Mouse (Mus musculus): ENCODE data around the gene Dimt1. TPM values are rescaled to one million over a fixed set of nuclear protein-coding genes. Genes with fewer than 3 reads are reported as not detected.
"Not testable (repeated sequence)": the region's sequence is repeated elsewhere in the genome, so short reads cannot be mapped to it uniquely, and the experiment has no call there.

Dimt1 gene
- polyA plus RNA-seq (2012; rRNA removed) (36.8 and 43.5 TPM in 2 replicates), polyA plus RNA-seq (2014; fragmentation: Nextera tagmentation; extraction: Ambion mirVana) (50.5 and 54.4 TPM in 2 replicates)

GRCm38 (mm10) chr13:106946594-106947540 lies at the start of gene Dimt1:
Gene Dimt1 (plus strand): TSS chr13:106947127.
- peak; percentile 99 for ATAC-seq (ENCODE audit: low FRiP score, low read depth)
- H3K27ac ChIP-seq (replicated peaks; ENCODE audit: low read depth, low read length) = peak within 1 kb of the TSS; percentile 84

GRCm38 (mm10) chr13:106904637-106905036 lies 42.3 kb upstream of the Dimt1 start:
- no peak for TF ChIP-seq POLR2A (IDR thresholded peaks at IDR 0.05; ENCODE audit: borderline replicate concordance, extremely low read depth, insufficient read depth, insufficient read length)
- no peak overlapping the region for H3K27ac ChIP-seq (replicated peaks; ENCODE audit: low read depth, low read length)
- H3K4me1 ChIP-seq (ENCODE audit: control insufficient read depth, insufficient read depth, low read length) = no peaks in the 10 kb centered on the region
- no peaks in the 10 kb centered on the region for H3K27me3 ChIP-seq (ENCODE audit: control insufficient read depth, insufficient read depth, low read length)
- H3K4me2 ChIP-seq (replicated peaks; ENCODE audit: low read depth, low read length, severe bottlenecking) = no peak overlapping the region
- no peak for DNase-seq (ENCODE audit: low spot score)
- no peak overlapping the region for H3K9ac ChIP-seq (ENCODE audit: low read depth, low read length, severe bottlenecking)
- H3K9me3 ChIP-seq (ENCODE audit: control insufficient read depth, low read length) = no peaks in the 10 kb centered on the region
- no peak for ATAC-seq (ENCODE audit: low FRiP score, low read depth)
- H3K36me3 ChIP-seq (ENCODE audit: control insufficient read depth, insufficient read depth, low read length) = peaks cover 45% of the 10 kb centered on the region
- WGBS = 71% methylated on average over 3 of the region's 3 CpGs
- no peak overlapping the region for H3K4me3 ChIP-seq (replicated peaks; ENCODE audit: low read length)

More at GRCm38 (mm10) chr13:106946594-106947540, at the start of gene Dimt1:
- Histone ChIP-seq H3K4me3 (replicated peaks; ENCODE audit: low read length) (peak within 1 kb of the TSS; percentile 88), H3K27me3 (ENCODE audit: control insufficient read depth, insufficient read depth, low read length) (no peaks in the 10 kb centered on the region), H3K9me3 (ENCODE audit: control insufficient read depth, low read length) (no peaks in the 10 kb centered on the region), H3K36me3 (ENCODE audit: control insufficient read depth, insufficient read depth, low read length) (peaks cover 25% of the 10 kb centered on the region), H3K9ac (ENCODE audit: low read depth, low read length, severe bottlenecking) (peak within 1 kb of the TSS; percentile 89), H3K4me1 (ENCODE audit: control insufficient read depth, insufficient read depth, low read length) (peaks cover 5% of the 10 kb centered on the region), H3K4me2 (replicated peaks; ENCODE audit: low read depth, low read length, severe bottlenecking) (peak within 1 kb of the TSS; percentile 45)
- TF ChIP-seq POLR2A (IDR thresholded peaks at IDR 0.05; ENCODE audit: borderline replicate concordance, extremely low read depth, insufficient read depth, insufficient read length) = 0 out of 2 replicates have a peak, but pooled peaks have one; percentile 51
- 1% methylated on average over 66 of the region's 68 CpGs for WGBS
- peak; percentile 96 for DNase-seq (ENCODE audit: low spot score)

- H3K9me3 ChIP-seq (ENCODE audit: control insufficient read depth, low read length); DNase-seq (ENCODE audit: low spot score); H3K9ac ChIP-seq (ENCODE audit: low read depth, low read length, severe bottlenecking); H3K4me3 ChIP-seq (replicated peaks; ENCODE audit: low read length); H3K4me1 ChIP-seq (ENCODE audit: control insufficient read depth, insufficient read depth, low read length); H3K27ac ChIP-seq (replicated peaks; ENCODE audit: low read depth, low read length); ATAC-seq (ENCODE audit: low FRiP score, low read depth); H3K4me2 ChIP-seq (replicated peaks; ENCODE audit: low read depth, low read length, severe bottlenecking); H3K27me3 ChIP-seq (ENCODE audit: control insufficient read depth, insufficient read depth, low read length): not testable (repeated sequence)
- WGBS = 83% methylated on average over 6 of the region's 6 CpGs
- peaks cover 45% of the 10 kb centered on the region for H3K36me3 ChIP-seq (ENCODE audit: control insufficient read depth, insufficient read depth, low read length)
Measured at GRCm38 (mm10) chr13:106905154-106905553, 41.8 kb upstream of the Dimt1 start.

GRCm38 (mm10) chr13:106907273-106907672 lies 39.7 kb upstream of the Dimt1 start:
- Histone ChIP-seq H3K4me2 (replicated peaks; ENCODE audit: low read depth, low read length, severe bottlenecking) (no peak overlapping the region), H3K9ac (ENCODE audit: low read depth, low read length, severe bottlenecking) (no peak overlapping the region), H3K27me3 (ENCODE audit: control insufficient read depth, insufficient read depth, low read length) (no peaks in the 10 kb centered on the region), H3K4me1 (ENCODE audit: control insufficient read depth, insufficient read depth, low read length) (no peaks in the 10 kb centered on the region), H3K27ac (replicated peaks; ENCODE audit: low read depth, low read length) (no peak overlapping the region), H3K36me3 (ENCODE audit: control insufficient read depth, insufficient read depth, low read length) (peaks cover 43% of the 10 kb centered on the region), H3K9me3 (ENCODE audit: control insufficient read depth, low read length) (no peaks in the 10 kb centered on the region), H3K4me3 (replicated peaks; ENCODE audit: low read length) (no peak overlapping the region)
- no peak for TF ChIP-seq POLR2A (IDR thresholded peaks at IDR 0.05; ENCODE audit: borderline replicate concordance, extremely low read depth, insufficient read depth, insufficient read length)
- DNase-seq (ENCODE audit: low spot score) (no peak), ATAC-seq (ENCODE audit: low FRiP score, low read depth) (no peak)
- 100% methylated on average over 4 of the region's 4 CpGs for WGBS

GRCm38 (mm10) chr13:106910096-106910495 lies 36.8 kb upstream of the Dimt1 start:
- no peak overlapping the region for H3K27ac ChIP-seq (replicated peaks; ENCODE audit: low read depth, low read length)
- no peak overlapping the region for H3K9ac ChIP-seq (ENCODE audit: low read depth, low read length, severe bottlenecking)
- no peak overlapping the region for H3K4me2 ChIP-seq (replicated peaks; ENCODE audit: low read depth, low read length, severe bottlenecking)
- H3K4me1 ChIP-seq (ENCODE audit: control insufficient read depth, insufficient read depth, low read length) = no peaks in the 10 kb centered on the region
- H3K27me3 ChIP-seq (ENCODE audit: control insufficient read depth, insufficient read depth, low read length) = no peaks in the 10 kb centered on the region
- H3K36me3 ChIP-seq (ENCODE audit: control insufficient read depth, insufficient read depth, low read length) = peaks cover 43% of the 10 kb centered on the region
- DNase-seq (ENCODE audit: low spot score) (no peak), ATAC-seq (ENCODE audit: low FRiP score, low read depth) (no peak)
- no peak overlapping the region for H3K4me3 ChIP-seq (replicated peaks; ENCODE audit: low read length)
- WGBS = 96% methylated on average over 10 of the region's 10 CpGs
- H3K9me3 ChIP-seq (ENCODE audit: control insufficient read depth, low read length) = no peaks in the 10 kb centered on the region
- no peak for TF ChIP-seq POLR2A (IDR thresholded peaks at IDR 0.05; ENCODE audit: borderline replicate concordance, extremely low read depth, insufficient read depth, insufficient read length)

Data from limb, embryonic 14.5 days (tissue).